Mouse (Mus musculus) kidney, adult 2 months (tissue): ENCODE results near the gene Xrra1.

Source experiments
- CTCF ChIP-seq: fragments of 200-500 bp; conservative IDR thresholded peaks from 2 replicates; pipeline ENCODE4 v1.5.1; 2011; ENCODE audit warnings: low read depth, mild to moderate bottlenecking, control low read depth, low read length, moderate library complexity, mixed read lengths; ENCODE audit not compliant: insufficient read depth, insufficient read length
- POLR2A ChIP-seq: fragments of 200-500 bp; IDR thresholded peaks from one replicate; pipeline ENCODE4 v1.6.1; 2011; ENCODE audit warnings: low read depth, low read length, control low read depth

- TF ChIP-seq CTCF (no peak), POLR2A (no peak)
These were observed 33.4 kb upstream of the Xrra1 start for GRCm38 (mm10) chr7:99825511-99825910.
